Mouse (Mus musculus): ENCODE results near the gene Tac2. TPM values are rescaled to one million over a fixed set of nuclear protein-coding genes. Genes with fewer than 3 reads are reported as not detected.
A peak's percentile ranks its signal among the peaks of the same experiment; 100 is the strongest.
"Not testable (repeated sequence)": the region's sequence is repeated elsewhere in the genome, so short reads cannot be mapped to it uniquely, and the experiment has no call there.

Gene Tac2
- polyA plus RNA-seq, 1 experiment from 2014 or later = not detected

GRCm38 (mm10) chr10:127747254-127747653 is 23.0 kb downstream of the Tac2 start:
- H3K36me3 ChIP-seq = peaks cover 45% of the 10 kb centered on the region
- H3K4me1 ChIP-seq = 0 out of 2 replicates have a peak, but pooled peaks cover 5% of the 10 kb centered on the region
- no peaks in the 10 kb centered on the region for H3K9me3 ChIP-seq
- 87% methylated on average over 8 of the region's 8 CpGs for WGBS
- H3K4me2 ChIP-seq = no peak overlapping the region
- H3K9ac ChIP-seq = no peak overlapping the region
- no peak for ATAC-seq (ENCODE audit: borderline replicate concordance, extremely low read depth, low FRiP score, low TSS enrichment)
- no peak overlapping the region for H3K27ac ChIP-seq
- H3K4me3 ChIP-seq = no peak overlapping the region
- no peaks in the 10 kb centered on the region for H3K27me3 ChIP-seq

- H3K9me3 ChIP-seq = no peaks in the 10 kb centered on the region
- WGBS = 8% methylated on average over 8 of the region's 8 CpGs
- H3K4me2 ChIP-seq = peak overlapping the region; percentile 43
- H3K9ac ChIP-seq = no peak overlapping the region
- H3K27ac ChIP-seq = peak overlapping the region; percentile 35; the same call in 1 of the 2 replicates
- peaks cover 27% of the 10 kb centered on the region for H3K36me3 ChIP-seq
- H3K27me3 ChIP-seq = no peaks in the 10 kb centered on the region
- H3K4me3 ChIP-seq = peak overlapping the region; percentile 26
- H3K4me1 ChIP-seq = 0 out of 2 replicates have a peak, but pooled peaks cover 5% of the 10 kb centered on the region
- peak; percentile 58; the same call in 1 of the 2 replicates for ATAC-seq (ENCODE audit: borderline replicate concordance, extremely low read depth, low FRiP score, low TSS enrichment)
Measured at GRCm38 (mm10) chr10:127748847-127749612, 24.8 kb downstream of the Tac2 start.

- H3K36me3 ChIP-seq = peaks cover 16% of the 10 kb centered on the region
- H3K4me3 ChIP-seq = peak overlapping the region; percentile 26
- peaks cover 16% of the 10 kb centered on the region for H3K4me1 ChIP-seq
- ATAC-seq (ENCODE audit: borderline replicate concordance, extremely low read depth, low FRiP score, low TSS enrichment) = no peak
- H3K27ac ChIP-seq = peak overlapping the region; percentile 35; the same call in 1 of the 2 replicates
- 41% methylated on average over 24 of the region's 24 CpGs for WGBS
- no peak overlapping the region for H3K9ac ChIP-seq
- H3K4me2 ChIP-seq = peak overlapping the region; percentile 43
- H3K27me3 ChIP-seq = no peaks in the 10 kb centered on the region
- no peaks in the 10 kb centered on the region for H3K9me3 ChIP-seq
Measured at GRCm38 (mm10) chr10:127750136-127750777, 26.0 kb downstream of the Tac2 start.

GRCm38 (mm10) chr10:127751548-127751947 is 27.3 kb downstream of the Tac2 start, which contains the start of gene Gpr182:
Gpr182 (minus strand) TSS chr10:127751732.
- Histone ChIP-seq H3K27ac (no peak within 1 kb of the TSS), H3K9ac (no peak within 1 kb of the TSS), H3K9me3 (no peaks in the 10 kb centered on the region), H3K36me3 (peaks cover 6% of the 10 kb centered on the region; the same call in 1 of the 2 replicates), H3K4me3 (peak within 1 kb of the TSS; percentile 26), H3K4me2 (peak within 1 kb of the TSS; percentile 43), H3K27me3 (no peaks in the 10 kb centered on the region), H3K4me1 (peaks cover 17% of the 10 kb centered on the region)
- 34% methylated on average over 8 of the region's 8 CpGs for WGBS
- ATAC-seq (ENCODE audit: borderline replicate concordance, extremely low read depth, low FRiP score, low TSS enrichment) = peak; percentile 58

- ATAC-seq (ENCODE audit: borderline replicate concordance, extremely low read depth, low FRiP score, low TSS enrichment) = no peak
- H3K4me3 ChIP-seq = no peak overlapping the region
- H3K4me2 ChIP-seq = no peak overlapping the region
- 44% methylated on average over 6 of the region's 6 CpGs for WGBS
- no peaks in the 10 kb centered on the region for H3K36me3 ChIP-seq
- no peak overlapping the region for H3K9ac ChIP-seq
- H3K9me3 ChIP-seq = no peaks in the 10 kb centered on the region
- H3K27me3 ChIP-seq = no peaks in the 10 kb centered on the region
- peak overlapping the region; percentile 58 for H3K27ac ChIP-seq
- peaks cover 12% of the 10 kb centered on the region for H3K4me1 ChIP-seq
Measured at GRCm38 (mm10) chr10:127754566-127755166, 30.4 kb downstream of the Tac2 start.

GRCm38 (mm10) chr10:127755246-127755645 is 31.0 kb downstream of the Tac2 start:
- Histone ChIP-seq H3K4me3 (no peak overlapping the region), H3K4me2 (no peak overlapping the region), H3K4me1 (peaks cover 12% of the 10 kb centered on the region), H3K9me3 (no peaks in the 10 kb centered on the region), H3K36me3 (no peaks in the 10 kb centered on the region), H3K27me3 (no peaks in the 10 kb centered on the region), H3K27ac (peak overlapping the region; percentile 58), H3K9ac (no peak overlapping the region)
- WGBS = 44% methylated on average over 3 of the region's 3 CpGs
- ATAC-seq (ENCODE audit: borderline replicate concordance, extremely low read depth, low FRiP score, low TSS enrichment) = no peak

- Histone ChIP-seq H3K27ac (peak overlapping the region; percentile 48), H3K4me2 (peak overlapping the region; percentile 59), H3K4me3 (peak overlapping the region; percentile 24), H3K27me3 (no peaks in the 10 kb centered on the region), H3K9me3 (no peaks in the 10 kb centered on the region), H3K9ac (no peak overlapping the region; the same call in 1 of the 2 replicates), H3K4me1 (peaks cover 12% of the 10 kb centered on the region), H3K36me3 (no peaks in the 10 kb centered on the region)
- no peak for ATAC-seq (ENCODE audit: borderline replicate concordance, extremely low read depth, low FRiP score, low TSS enrichment)
- 21% methylated on average over 18 of the region's 18 CpGs for WGBS
Measured at GRCm38 (mm10) chr10:127755770-127756468, 31.6 kb downstream of the Tac2 start.

GRCm38 (mm10) chr10:127759181-127760110 is 35.2 kb downstream of the Tac2 start, which contains the start of the genes Rdh1 and Rdh16f1:
Rdh1 (plus strand) TSS chr10:127759721.
Rdh16f1 (plus strand) TSS chr10:127759787.
- ATAC-seq (ENCODE audit: borderline replicate concordance, extremely low read depth, low FRiP score, low TSS enrichment) = no peak
- H3K9ac ChIP-seq = no peak within 1 kb of the TSS
- no peaks in the 10 kb centered on the region for H3K36me3 ChIP-seq
- no peaks in the 10 kb centered on the region for H3K27me3 ChIP-seq
- H3K9me3 ChIP-seq = no peaks in the 10 kb centered on the region
- no peak within 1 kb of the TSS for H3K4me2 ChIP-seq
- H3K27ac ChIP-seq = 0 out of 2 replicates have a peak within 1 kb of the TSS, but pooled peaks have one; percentile 8
- 51% methylated on average over 9 of the region's 9 CpGs for WGBS
- no peak within 1 kb of the TSS for H3K4me3 ChIP-seq
- H3K4me1 ChIP-seq = peaks cover 8% of the 10 kb centered on the region

- H3K36me3 ChIP-seq; H3K9ac ChIP-seq; H3K4me2 ChIP-seq; ATAC-seq (ENCODE audit: borderline replicate concordance, extremely low read depth, low FRiP score, low TSS enrichment); H3K4me3 ChIP-seq; H3K9me3 ChIP-seq; H3K27me3 ChIP-seq; H3K4me1 ChIP-seq; H3K27ac ChIP-seq: not testable (repeated sequence)
- WGBS = 84% methylated on average over 10 of the region's 10 CpGs
Measured at GRCm38 (mm10) chr10:127762926-127763325, 38.6 kb downstream of the Tac2 start.

GRCm38 (mm10) chr10:127763914-127764680 is 39.8 kb downstream of the Tac2 start:
- WGBS = 46% methylated on average over 12 of the region's 12 CpGs
- Histone ChIP-seq H3K9ac (no peak overlapping the region), H3K4me1 (no peaks in the 10 kb centered on the region), H3K4me3 (no peak overlapping the region), H3K27ac (no peak overlapping the region), H3K36me3 (no peaks in the 10 kb centered on the region), H3K27me3 (no peaks in the 10 kb centered on the region), H3K4me2 (no peak overlapping the region), H3K9me3 (no peaks in the 10 kb centered on the region)
- no peak for ATAC-seq (ENCODE audit: borderline replicate concordance, extremely low read depth, low FRiP score, low TSS enrichment)

Measured in lung, embryonic 15.5 days (tissue).